Comparison of ENCODE assay signal across 20 mouse cellular contexts in the genomic region with DNA sequence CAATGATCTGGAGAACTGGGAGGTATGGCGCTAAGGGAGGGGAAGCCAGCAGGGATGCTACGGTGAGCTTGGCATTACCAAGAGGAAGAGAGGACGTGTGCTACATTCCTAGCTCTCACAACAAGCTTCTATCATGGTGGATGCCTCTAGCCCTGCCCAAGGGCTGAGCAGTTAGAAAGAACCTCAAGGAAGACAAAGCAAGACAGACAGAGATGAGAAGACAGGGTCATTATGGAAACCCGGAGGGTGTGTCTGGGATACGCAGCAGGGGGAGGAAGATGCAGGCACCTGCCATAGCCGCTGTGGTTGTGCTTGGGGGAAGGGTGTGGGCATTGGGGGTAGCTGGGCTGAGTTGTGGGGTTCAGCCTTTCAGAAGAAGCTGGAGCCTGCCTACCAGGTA. TPM values are rescaled to one million over a fixed set of nuclear protein-coding genes. Genes with fewer than 3 reads are reported as not detected.
DNase-seq lines count a peak whose midpoint lies in the region; ATAC-seq lines count a peak whose summit lies in the region.
"Had no signal": no experiment of that assay in that cellular context is flagged by ENCODE, and none has a peak within 500 bp of the region (broad histone marks: within the 10 kb centered on the region; RNA-seq: fewer than 3 reads in every experiment).

No protein-coding gene starts in this region.

- peak overlapping the region; percentile 77 for H3K4me2 ChIP-seq in heart, embryonic 12.5 days
- peak overlapping the region; percentile 83 for H3K4me2 ChIP-seq in heart, embryonic 16.5 days (ENCODE audit: low read depth, low read length)
- H3K4me2 ChIP-seq: embryonic facial prominence, embryonic 13.5 days; forebrain, embryonic 12.5 days; hindbrain, embryonic 13.5 days had no signal

- 69% methylated on average over 6 of the region's 6 CpGs for WGBS in heart, embryonic 12.5 days
- WGBS in heart, embryonic 16.5 days = 60% methylated on average over 6 of the region's 6 CpGs

- no peaks in the 10 kb centered on the region for H3K9me3 ChIP-seq in heart, embryonic 12.5 days (replicated peaks)
- H3K9me3 ChIP-seq in heart, embryonic 16.5 days (replicated peaks; ENCODE audit: control insufficient read depth, low read length) = no peaks in the 10 kb centered on the region
- H3K9me3 ChIP-seq: embryonic facial prominence, embryonic 13.5 days; forebrain, embryonic 12.5 days; hindbrain, embryonic 13.5 days had no signal

- peak overlapping the region; percentile 3; the same call in 1 of the 2 replicates for H3K27ac ChIP-seq in heart, embryonic 12.5 days (ENCODE audit: poor library complexity, severe bottlenecking)
- no peak overlapping the region for H3K27ac ChIP-seq in heart, embryonic 16.5 days (ENCODE audit: low read length)
- H3K27ac ChIP-seq: embryonic facial prominence, embryonic 13.5 days; forebrain, embryonic 12.5 days; hindbrain, embryonic 13.5 days; hindbrain, postnatal 0 days had no signal

- H3K4me1 ChIP-seq in heart, embryonic 12.5 days (replicated peaks) = peaks cover 64% of the 10 kb centered on the region
- peaks cover 38% of the 10 kb centered on the region for H3K4me1 ChIP-seq in heart, embryonic 16.5 days (ENCODE audit: control insufficient read depth, insufficient read depth, low read length)
- H3K4me1 ChIP-seq: embryonic facial prominence, embryonic 13.5 days; forebrain, embryonic 12.5 days; hindbrain, embryonic 13.5 days had no signal

- peak overlapping the region; percentile 14 for H3K4me3 ChIP-seq in heart, embryonic 12.5 days
- H3K4me3 ChIP-seq in heart, embryonic 16.5 days (ENCODE audit: low read length) = peak overlapping the region; percentile 60
- H3K4me3 ChIP-seq: embryonic facial prominence, embryonic 13.5 days; forebrain, embryonic 12.5 days; hindbrain, embryonic 13.5 days had no signal

- DNase-seq in heart, postnatal 4 days = no peak
- no peak for DNase-seq in heart, adult 8-10 months (ENCODE audit: low spot score)
- DNase-seq in ZHBTc4 (ENCODE audit: low read depth, low spot score) = peak; percentile 60
- no peak for DNase-seq in left cerebral cortex, postnatal 4 days
- DNase-seq: adrenal gland, adult 2 months; adrenal gland, postnatal 25 days; cerebellum, adult 18-20 months; cerebellum, adult 9-11 months; cerebellum, postnatal 36 days; gastrocnemius, postnatal 10 days; kidney, adult 11 months; kidney, adult 9 months had no signal

- no peak for ATAC-seq in heart, embryonic 12.5 days (ENCODE audit: insufficient number of reproducible peaks, low FRiP score)
- ATAC-seq in heart, embryonic 16.5 days (replicated peaks; ENCODE audit: extremely low read depth, insufficient read depth, low FRiP score) = no peak
- ATAC-seq: forebrain, embryonic 16.5 days; hindbrain, postnatal 0 days had no signal

- peak overlapping the region; percentile 57; the same call in 1 of the 2 replicates for H3K9ac ChIP-seq in heart, embryonic 12.5 days
- peak overlapping the region; percentile 77 for H3K9ac ChIP-seq in heart, embryonic 16.5 days (ENCODE audit: low read length)
- H3K9ac ChIP-seq: embryonic facial prominence, embryonic 13.5 days; forebrain, embryonic 12.5 days; hindbrain, embryonic 13.5 days had no signal

- H3K36me3 ChIP-seq in heart, embryonic 12.5 days = peaks cover 85% of the 10 kb centered on the region
- peaks cover 29% of the 10 kb centered on the region for H3K36me3 ChIP-seq in heart, embryonic 16.5 days (ENCODE audit: control insufficient read depth, insufficient read depth)
- H3K36me3 ChIP-seq: embryonic facial prominence, embryonic 13.5 days; forebrain, embryonic 12.5 days; hindbrain, embryonic 13.5 days had no signal

- intact Hi-C loops in left cerebral cortex, postnatal 4 days (cut with DNase I) = no loop called here

- H3K27me3 ChIP-seq in heart, embryonic 12.5 days (replicated peaks) = no peaks in the 10 kb centered on the region
- no peaks in the 10 kb centered on the region for H3K27me3 ChIP-seq in heart, embryonic 16.5 days (ENCODE audit: control insufficient read depth, insufficient read depth, low read length)
- H3K27me3 ChIP-seq: embryonic facial prominence, embryonic 13.5 days; forebrain, embryonic 12.5 days had no signal

RNA-seq across cellular contexts. Expression of a gene that starts 5.6 kb away (rescaled TPM):
- 1,039 and 1,047 TPM in 2 replicates for polyA plus RNA-seq in heart, embryonic 12.5 days (2016; fragmentation: Nextera tagmentation; extraction: Ambion mirVana)
- 1,000 to 10,000 TPM; 1,781 to 1,857 TPM for total RNA-seq in heart, postnatal 4 days (2021)
- 1,022 and 1,203 TPM in 2 replicates for polyA plus RNA-seq in heart, embryonic 16.5 days (2015; fragmentation: Nextera tagmentation; extraction: Ambion mirVana)
- 1,000 to 10,000 TPM; 1,514 to 2,177 (median 1,722) TPM for total RNA-seq in heart, adult 8-10 months (2022)
- not detected for total RNA-seq in left cerebral cortex, postnatal 4 days (2021)
- total RNA-seq: adrenal gland, postnatal 25 days had no signal
- polyA plus RNA-seq: adrenal gland, adult 2 months; forebrain, embryonic 16.5 days; intestine, embryonic 14.5 days had no signal

RNA-seq across cellular contexts. Expression of a gene that starts 41.3 kb away (rescaled TPM):
- 3.0 and 3.1 TPM in 2 replicates for polyA plus RNA-seq in heart, embryonic 12.5 days (2016; fragmentation: Nextera tagmentation; extraction: Ambion mirVana)
- total RNA-seq in heart, postnatal 4 days (2021) = 1 to 10 TPM; 2.7 to 3.5 TPM
- polyA plus RNA-seq in heart, embryonic 16.5 days (2015; fragmentation: Nextera tagmentation; extraction: Ambion mirVana) = 3.6 and 5.2 TPM in 2 replicates
- 1 to 10 TPM; 2.8 to 6.1 (median 3.2) TPM for total RNA-seq in heart, adult 8-10 months (2022)
- total RNA-seq in left cerebral cortex, postnatal 4 days (2021) = 1 to 10 TPM; 3.0 to 3.2 TPM

RNA-seq across cellular contexts. Expression of a gene that starts 53.3 kb away (rescaled TPM):
- polyA plus RNA-seq in heart, embryonic 12.5 days (2016; fragmentation: Nextera tagmentation; extraction: Ambion mirVana) = 42.5 and 44.3 TPM in 2 replicates
- 10 to 100 TPM; 32.6 to 36.8 TPM for total RNA-seq in heart, postnatal 4 days (2021)
- 56.9 and 61.3 TPM in 2 replicates for polyA plus RNA-seq in heart, embryonic 16.5 days (2015; fragmentation: Nextera tagmentation; extraction: Ambion mirVana)
- total RNA-seq in heart, adult 8-10 months (2022) = 10 to 100 TPM; 19.0 to 26.0 (median 23.6) TPM
- total RNA-seq in left cerebral cortex, postnatal 4 days (2021) = 10 to 100 TPM; 30.6 to 41.6 TPM

Comparison
In these comparisons a context has a peak if more than half of its experiments do, and no peak if none do; other contexts are left out.
1. RNA of a gene that starts 5.6 kb away (total RNA-seq): 1,781 to 1,857 TPM in heart, postnatal 4 days and 1,514 to 2,177 TPM in heart, adult 8-10 months; not detected in left cerebral cortex, postnatal 4 days; every median in the first group is over 1,000 times any median in the second.